Mouse (Mus musculus) kidney, adult 2 months (tissue): ENCODE measurements around the gene Cst3. TPM values are rescaled to one million over a fixed set of nuclear protein-coding genes. Genes with fewer than 3 reads are reported as not detected.

Source experiments
- DNase-seq: peaks from one replicate; pipeline ENCODE4 v3.0.0; 2021
- H3K27ac ChIP-seq: fragments of 200-500 bp; 2 replicates; pipeline ENCODE4 v1.5.1; 2012; ENCODE audit warnings: low read depth, low read length, control low read depth, inconsistent platforms; ENCODE audit not compliant: insufficient read depth
- H3K27me3 ChIP-seq: fragments of 200-500 bp; replicated peaks from 2 replicates; pipeline ENCODE4 v1.6.1; 2012; ENCODE audit warnings: mild to moderate bottlenecking, moderate library complexity, low read length, inconsistent platforms; ENCODE audit not compliant: control insufficient read depth, insufficient read depth
- H3K36me3 ChIP-seq: fragments of 200-500 bp; 2 replicates; pipeline ENCODE4 v1.6.1; 2012; ENCODE audit warnings: mild to moderate bottlenecking, moderate library complexity, low read length, inconsistent platforms; ENCODE audit not compliant: control insufficient read depth, insufficient read depth
- H3K4me1 ChIP-seq: fragments of 200-500 bp; 2 replicates; pipeline ENCODE4 v1.6.1; 2011; ENCODE audit warnings: low read length; ENCODE audit not compliant: control insufficient read depth, insufficient read depth
- H3K4me3 ChIP-seq: fragments of 200-500 bp; 2 replicates; pipeline ENCODE4 v1.5.1; 2011; ENCODE audit warnings: mild to moderate bottlenecking, low read depth, low read length, control low read depth; ENCODE audit not compliant: insufficient read depth
- CTCF ChIP-seq: fragments of 200-500 bp; conservative IDR thresholded peaks from 2 replicates; pipeline ENCODE4 v1.5.1; 2011; ENCODE audit warnings: low read depth, mild to moderate bottlenecking, control low read depth, low read length, moderate library complexity, mixed read lengths; ENCODE audit not compliant: insufficient read depth, insufficient read length
- POLR2A ChIP-seq: fragments of 200-500 bp; IDR thresholded peaks from one replicate; pipeline ENCODE4 v1.6.1; 2011; ENCODE audit warnings: low read depth, low read length, control low read depth
- WGBS: fragments of 180-500 bp; shearing (Covaris S2); methylation state at CpG from one replicate; pipeline ENCODE4 v1.1.7; 2018; 5-methylcytosine and 5-hydroxymethylcytosine counted together
- polyA plus RNA-seq: library from polyadenylated mRNA; depleted of rRNA; stranded (reverse); fragments of >200 nt; gene quantifications from 2 replicates; pipeline ENCODE4 v1.2.3, GENCODE M21; 2012; rRNA removed

The Cst3 gene
- polyA plus RNA-seq, 1 experiment: 1,101 TPM

DNA sequence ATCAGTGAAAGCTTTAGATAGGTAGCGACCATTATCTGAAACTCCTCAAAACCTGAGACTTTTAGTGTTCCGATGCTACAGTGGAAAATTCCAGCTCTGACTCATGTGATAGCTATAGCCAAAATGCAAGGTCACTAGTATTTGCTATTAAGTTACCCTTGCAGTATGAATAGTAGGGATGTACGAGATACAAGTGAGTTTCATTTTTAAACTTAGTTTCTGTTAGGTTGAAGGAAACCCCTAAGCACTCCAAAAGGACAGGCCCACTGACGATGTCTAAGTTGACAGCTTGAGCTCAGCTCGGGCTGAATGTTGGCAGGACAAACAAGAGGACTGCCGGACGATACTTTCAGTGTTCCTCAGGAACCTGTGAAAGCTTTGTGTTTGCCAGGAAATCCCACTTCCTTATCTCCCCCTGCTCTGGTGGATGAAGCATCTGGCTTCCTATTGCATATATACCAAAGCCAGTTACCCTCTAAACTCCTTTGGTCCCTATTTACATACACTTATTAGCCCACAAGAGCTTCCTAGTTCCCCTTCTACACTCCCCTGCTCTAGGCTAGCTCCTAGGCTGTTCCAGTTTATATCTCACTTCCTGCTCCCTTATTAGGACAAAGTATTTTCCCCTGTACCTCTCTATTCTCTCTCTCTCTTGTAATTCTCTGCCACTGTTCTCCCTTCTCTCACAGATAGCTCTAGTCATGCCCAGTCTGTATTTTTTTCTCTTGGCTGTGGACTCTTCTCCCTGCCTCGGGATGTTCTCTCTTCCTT lies 18.7 kb downstream of the Cst3 start:
- no peak for TF ChIP-seq POLR2A
- TF ChIP-seq CTCF: no peak
- H3K27me3 ChIP-seq: no peaks in the 10 kb centered on the region
- no peak for DNase-seq
- no peak overlapping the region; the same call in 1 of the 2 replicates for H3K4me3 ChIP-seq
- peak overlapping the region; percentile 15 for H3K27ac ChIP-seq
- WGBS: 55% methylated on average over 8 of the region's 8 CpGs
- no peaks in the 10 kb centered on the region for H3K4me1 ChIP-seq
- no peaks in the 10 kb centered on the region for H3K36me3 ChIP-seq

DNA sequence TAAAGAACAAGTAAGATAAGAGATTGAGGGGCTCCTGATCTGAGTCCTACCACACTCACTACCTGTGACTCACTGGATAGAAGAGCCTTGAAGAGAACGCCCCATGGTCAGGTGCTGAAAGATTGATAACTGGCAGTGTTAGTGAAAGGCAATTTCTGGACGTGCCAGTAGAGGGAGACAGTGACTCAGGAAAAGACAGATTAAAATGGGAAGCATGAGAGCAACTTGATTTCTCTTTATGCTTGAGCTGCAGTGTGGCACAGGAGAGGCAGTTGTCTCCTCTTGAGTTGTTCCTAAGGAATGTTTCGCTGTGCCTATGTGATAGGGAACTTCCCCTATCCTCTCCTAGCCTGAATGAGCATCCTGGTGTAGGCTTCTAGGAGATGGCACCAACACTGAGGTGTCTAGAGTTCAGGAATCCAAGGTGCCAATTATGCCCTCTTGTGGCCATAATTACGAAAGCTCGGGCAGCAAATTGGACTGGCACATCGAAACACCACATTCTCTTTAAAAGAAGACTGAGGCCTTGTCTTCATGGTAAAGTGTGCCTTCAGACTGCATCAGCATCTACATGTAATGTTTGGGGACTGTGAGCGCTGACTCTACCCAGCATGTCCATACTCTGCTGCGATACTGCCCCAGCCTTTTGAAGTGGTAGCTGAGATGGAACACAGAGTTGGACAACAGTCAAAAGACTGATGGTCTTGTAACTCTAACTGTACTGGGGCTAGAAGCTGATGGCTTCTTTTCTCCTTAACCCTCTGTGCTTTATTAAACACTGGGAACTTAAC lies 24.2 kb downstream of the Cst3 start:
- TF ChIP-seq POLR2A (no peak), CTCF (peak; percentile 55)
- Histone ChIP-seq H3K27me3 (no peaks in the 10 kb centered on the region), H3K4me3 (no peak overlapping the region), H3K4me1 (no peaks in the 10 kb centered on the region), H3K27ac (no peak overlapping the region), H3K36me3 (no peaks in the 10 kb centered on the region)
- WGBS: 32% methylated on average over 8 of the region's 8 CpGs
- peak; percentile 87 for DNase-seq

DNA sequence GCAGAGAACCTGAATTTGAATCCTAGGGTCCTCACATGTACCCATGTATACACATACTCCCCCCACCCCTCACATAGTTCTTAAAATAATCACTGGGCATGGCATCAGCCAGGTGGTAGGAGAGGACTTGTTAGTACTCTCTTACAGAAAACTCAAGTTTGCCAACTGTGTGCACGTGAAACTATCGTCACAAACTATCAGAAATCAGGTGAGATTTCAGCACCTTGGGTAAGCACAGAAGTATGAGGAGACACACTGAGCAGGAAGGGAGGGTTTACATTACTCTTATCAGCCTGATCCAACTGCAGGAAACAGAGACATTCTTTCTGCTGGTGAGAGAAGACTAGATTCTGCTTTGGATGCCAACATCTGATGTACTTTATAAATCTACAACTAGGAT lies 36.3 kb downstream of the Cst3 start:
- no peak overlapping the region for H3K27ac ChIP-seq
- H3K4me1 ChIP-seq: no peaks in the 10 kb centered on the region
- no peaks in the 10 kb centered on the region for H3K27me3 ChIP-seq
- 84% methylated on average over 2 of the region's 2 CpGs for WGBS
- no peaks in the 10 kb centered on the region for H3K36me3 ChIP-seq
- no peak for DNase-seq
- TF ChIP-seq POLR2A (no peak), CTCF (no peak)
- no peak overlapping the region for H3K4me3 ChIP-seq

GRCm38 (mm10) chr2:148838075-148838777 lies 37.3 kb downstream of the Cst3 start:
- Histone ChIP-seq H3K4me3 (no peak overlapping the region), H3K4me1 (no peaks in the 10 kb centered on the region), H3K27ac (no peak overlapping the region), H3K27me3 (no peaks in the 10 kb centered on the region), H3K36me3 (no peaks in the 10 kb centered on the region)
- WGBS: 85% methylated on average over 5 of the region's 5 CpGs
- DNase-seq: no peak
- TF ChIP-seq POLR2A (no peak), CTCF (no peak)

DNA sequence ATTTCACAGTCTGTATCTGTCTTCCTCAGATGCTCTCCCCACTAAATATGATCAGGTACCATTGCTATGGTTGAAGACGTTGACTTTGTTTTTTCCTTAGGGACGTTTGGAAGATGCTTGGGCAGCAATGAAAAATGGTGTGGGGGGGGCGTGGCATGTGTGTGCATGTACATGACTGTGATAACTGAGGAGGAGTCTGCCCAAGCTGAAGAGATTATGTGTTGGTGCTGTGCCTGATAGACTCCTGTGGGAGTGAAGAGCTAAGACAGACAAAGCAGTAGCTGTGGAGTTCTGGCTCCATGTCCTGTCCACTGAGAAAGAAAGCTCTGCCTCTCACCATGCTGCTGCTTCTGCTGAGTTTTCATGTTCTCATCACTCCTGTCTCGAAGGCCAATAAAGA lies 40.6 kb downstream of the Cst3 start, which contains the start of gene Cst9:
Gene Cst9 (plus strand): TSS at position 236 of the 400 bp plus-strand sequence.
- no peak for DNase-seq
- Histone ChIP-seq H3K36me3 (no peaks in the 10 kb centered on the region), H3K27ac (no peak within 1 kb of the TSS), H3K4me1 (no peaks in the 10 kb centered on the region), H3K27me3 (no peaks in the 10 kb centered on the region), H3K4me3 (no peak within 1 kb of the TSS)
- 72% methylated on average over 4 of the region's 4 CpGs for WGBS
- TF ChIP-seq POLR2A (no peak), CTCF (no peak)

DNA sequence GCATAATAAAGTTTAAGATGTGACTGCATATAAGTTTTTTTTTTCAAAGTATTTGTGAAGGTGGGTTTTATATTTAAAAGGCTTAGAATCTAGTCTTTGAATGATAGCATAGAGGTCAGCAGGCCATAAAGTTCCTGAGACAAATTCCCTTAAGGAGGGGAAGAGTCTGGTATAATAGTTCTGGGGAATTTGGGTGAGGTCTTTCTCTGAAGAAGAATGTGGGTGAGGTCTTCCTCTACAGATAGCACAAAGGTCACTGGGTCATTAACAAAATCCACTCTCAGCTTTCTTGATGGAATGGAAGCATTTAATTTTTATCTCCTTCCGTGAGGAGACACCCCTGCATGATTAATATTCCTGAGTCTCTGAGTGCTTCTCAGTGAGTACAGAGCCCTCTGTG lies 49.5 kb downstream of the Cst3 start:
- peak; percentile 3 for DNase-seq
- no peaks in the 10 kb centered on the region for H3K4me1 ChIP-seq
- no peak overlapping the region for H3K27ac ChIP-seq
- H3K4me3 ChIP-seq: no peak overlapping the region
- no peaks in the 10 kb centered on the region for H3K27me3 ChIP-seq
- H3K36me3 ChIP-seq: no peaks in the 10 kb centered on the region
- no peak for TF ChIP-seq CTCF
- no peak for TF ChIP-seq POLR2A
- 57% methylated on average over 1 of the region's 1 CpGs for WGBS

Other genes with a start within 250 kb of the Cst3 start
- 17.7 and 18.8 TPM in 2 replicates for gene Nxt1, start 203.1 kb downstream of the Cst3 start, polyA plus RNA-seq
- 10.1 and 12.0 TPM in 2 replicates for gene Gzf1, start 194.7 kb downstream of the Cst3 start, polyA plus RNA-seq
- 0.99 and 1.5 TPM in 2 replicates for gene Napb, start 143.2 kb downstream of the Cst3 start, polyA plus RNA-seq
- gene Cstl1, start 125.3 kb downstream of the Cst3 start, polyA plus RNA-seq: not detected in 2 replicates
- not detected in 2 replicates for gene Cst11, start 104.2 kb downstream of the Cst3 start, polyA plus RNA-seq
- not detected in 2 replicates for gene 8030411F24Rik, start 93.7 kb downstream of the Cst3 start, polyA plus RNA-seq
- gene Cst12, start 86.3 kb downstream of the Cst3 start, polyA plus RNA-seq: 0.17 TPM in 1 of 2 replicates, not detected in the other
- 0.11 TPM in 1 of 2 replicates, not detected in the other for gene Cst8, start 76.9 kb downstream of the Cst3 start, polyA plus RNA-seq
- gene Cst13, start 55.6 kb downstream of the Cst3 start, polyA plus RNA-seq: not detected in 2 replicates
- not detected in 2 replicates for gene Cst9, start 40.5 kb downstream of the Cst3 start, polyA plus RNA-seq
- not detected in 2 replicates for gene 9230104L09Rik, start 10.7 kb downstream of the Cst3 start, polyA plus RNA-seq
- not detected in 2 replicates for gene Gm1330, start 127.6 kb upstream of the Cst3 start, polyA plus RNA-seq
- gene Gm10750, start 141.5 kb upstream of the Cst3 start, polyA plus RNA-seq: not detected in 2 replicates